Mouse (Mus musculus): ENCODE measurements around the gene Apoa4. TPM values are rescaled to one million over a fixed set of nuclear protein-coding genes. Genes with fewer than 3 reads are reported as not detected.

The Apoa4 gene
- not detected for total RNA-seq (2021)
- long read RNA-seq: 0 reads

- no peak for DNase-seq (ENCODE audit: low spot score in 2 of 2)
Measured at GRCm38 (mm10) chr9:46240526-46241153, at the start of gene Apoa4. Gene Apoa4, plus strand, starts transcription at chr9:46240696.

GRCm38 (mm10) chr9:46191234-46191633 lies 49.3 kb upstream of the Apoa4 start:
- no peak for DNase-seq (ENCODE audit: low spot score in 2 of 2)

- peak in 1 of 2 experiments; percentile 54 for DNase-seq (ENCODE audit: low spot score in 2 of 2)
Measured at GRCm38 (mm10) chr9:46191644-46192043, 48.9 kb upstream of the Apoa4 start.

DNA sequence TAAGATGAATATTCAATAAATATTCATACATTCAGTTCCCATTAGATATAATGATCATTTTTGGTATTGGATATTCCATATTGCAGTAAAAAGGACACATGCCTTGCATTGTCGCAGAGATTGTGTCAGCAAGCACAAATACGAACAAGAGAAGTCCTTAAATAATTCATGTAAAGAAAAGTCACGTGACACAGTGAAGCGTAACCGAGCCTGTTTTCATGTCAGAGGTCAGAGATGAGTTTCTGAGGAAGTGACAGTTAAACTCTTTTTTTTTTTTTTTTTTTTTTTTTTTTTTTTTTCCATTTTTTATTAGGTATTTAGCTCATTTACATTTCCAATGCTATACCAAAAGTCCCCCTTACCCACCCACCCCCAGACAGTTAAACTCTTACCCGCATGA lies 47.9 kb upstream of the Apoa4 start:
- no peak for DNase-seq (ENCODE audit: low spot score in 2 of 2)

GRCm38 (mm10) chr9:46194809-46195208 lies 45.7 kb upstream of the Apoa4 start:
- no peak for DNase-seq (ENCODE audit: low spot score in 2 of 2)

- DNase-seq (ENCODE audit: low spot score in 2 of 2): peak in 1 of 2 experiments; percentile 70
Measured at GRCm38 (mm10) chr9:46196699-46197169, 43.8 kb upstream of the Apoa4 start.

GRCm38 (mm10) chr9:46198461-46198860 lies 42.0 kb upstream of the Apoa4 start:
- peak; percentile 54 to 73 for DNase-seq (ENCODE audit: low spot score in 2 of 2)

- DNase-seq (ENCODE audit: low spot score in 2 of 2): no peak
Measured at GRCm38 (mm10) chr9:46198936-46199335, 41.6 kb upstream of the Apoa4 start.

DNA sequence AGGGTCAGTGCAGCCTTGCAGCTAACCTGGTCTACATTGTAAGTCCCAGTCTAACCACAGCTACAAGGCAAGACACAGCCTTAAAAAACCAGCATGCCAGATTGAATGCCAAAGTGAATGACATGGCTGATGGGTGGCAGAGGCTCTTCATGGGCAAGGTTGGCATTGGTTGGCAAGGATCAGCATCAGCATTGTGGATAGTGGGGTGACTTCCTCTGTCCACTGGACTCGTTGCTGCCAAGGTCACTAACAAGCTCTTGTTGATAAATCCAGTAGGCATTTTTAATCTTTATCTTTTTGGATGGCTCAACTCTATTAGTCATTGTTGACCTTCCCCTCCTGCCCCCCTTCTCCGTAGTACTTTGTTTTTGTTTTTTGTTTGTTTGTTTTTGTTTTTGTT lies 40.9 kb upstream of the Apoa4 start:
- no peak for DNase-seq (ENCODE audit: low spot score in 2 of 2)

GRCm38 (mm10) chr9:46206834-46207500 lies 33.5 kb upstream of the Apoa4 start:
- DNase-seq (ENCODE audit: low spot score in 2 of 2): peak in 1 of 2 experiments; percentile 30

- no peak for DNase-seq (ENCODE audit: low spot score in 2 of 2)
Measured at GRCm38 (mm10) chr9:46207501-46207869, 33.0 kb upstream of the Apoa4 start.

GRCm38 (mm10) chr9:46208401-46208974 lies 32.0 kb upstream of the Apoa4 start:
- DNase-seq (ENCODE audit: low spot score in 2 of 2): no peak

DNA sequence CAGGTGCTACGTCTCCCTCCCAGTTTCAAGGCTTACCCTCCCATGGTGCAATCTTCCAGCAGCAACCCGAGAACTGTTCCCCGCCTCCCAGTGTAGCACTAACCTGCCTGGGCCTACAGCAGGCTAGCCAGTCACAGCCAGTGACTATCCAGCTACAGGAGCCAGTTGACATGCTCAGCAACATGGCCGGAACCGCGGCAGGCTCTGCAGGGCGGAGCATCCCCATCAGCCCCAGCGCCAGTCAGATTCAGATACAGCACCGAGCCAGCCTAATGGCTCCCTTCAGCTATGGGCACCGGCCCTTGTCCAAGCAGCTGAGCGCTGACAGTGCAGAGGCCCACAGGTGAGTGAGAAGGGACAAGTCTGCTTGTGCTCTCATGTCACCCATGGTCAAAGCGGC lies 30.0 kb upstream of the Apoa4 start:
- DNase-seq (ENCODE audit: low spot score in 2 of 2): no peak

DNA sequence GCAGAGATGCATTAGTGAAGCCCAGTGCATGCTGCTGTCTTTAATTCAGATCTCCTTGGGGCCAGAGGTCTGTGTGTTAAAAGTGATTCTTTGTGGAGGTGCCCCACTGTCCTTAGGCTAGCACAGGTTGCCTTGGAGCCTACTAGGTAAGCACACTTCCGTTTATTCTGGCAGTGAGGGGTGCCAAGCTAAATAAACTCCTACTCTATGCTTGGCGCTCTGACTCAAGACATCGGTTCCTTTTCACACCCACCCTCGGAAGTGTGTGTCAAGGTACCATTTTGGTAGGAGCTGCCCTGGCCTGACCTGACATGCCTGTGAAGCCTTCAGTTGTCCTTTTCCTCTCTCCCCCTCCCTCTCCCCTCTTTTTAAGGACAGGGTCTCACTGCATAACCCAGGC lies 26.2 kb upstream of the Apoa4 start:
- DNase-seq (ENCODE audit: low spot score in 2 of 2): no peak

DNA sequence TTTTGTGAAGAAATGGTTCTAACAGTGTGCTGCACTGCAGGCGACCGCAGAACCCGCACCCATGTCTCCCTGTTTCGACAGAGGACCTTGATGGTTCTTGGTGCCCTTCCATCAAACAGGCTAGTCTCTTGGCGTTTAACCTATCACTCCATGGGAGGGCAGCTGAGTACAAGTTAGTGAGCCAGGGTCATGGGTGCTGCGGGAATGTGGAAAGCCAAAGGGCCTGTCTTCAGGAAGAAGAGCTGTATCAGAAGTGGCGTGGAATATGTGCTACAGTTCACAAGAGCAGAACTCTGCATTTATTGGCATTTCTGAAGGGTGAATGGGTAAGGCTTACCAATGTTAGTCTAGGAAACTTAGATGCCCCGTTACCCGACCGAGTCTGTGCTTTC lies 25.6 kb upstream of the Apoa4 start:
- no peak for DNase-seq (ENCODE audit: low spot score in 2 of 2)

DNA sequence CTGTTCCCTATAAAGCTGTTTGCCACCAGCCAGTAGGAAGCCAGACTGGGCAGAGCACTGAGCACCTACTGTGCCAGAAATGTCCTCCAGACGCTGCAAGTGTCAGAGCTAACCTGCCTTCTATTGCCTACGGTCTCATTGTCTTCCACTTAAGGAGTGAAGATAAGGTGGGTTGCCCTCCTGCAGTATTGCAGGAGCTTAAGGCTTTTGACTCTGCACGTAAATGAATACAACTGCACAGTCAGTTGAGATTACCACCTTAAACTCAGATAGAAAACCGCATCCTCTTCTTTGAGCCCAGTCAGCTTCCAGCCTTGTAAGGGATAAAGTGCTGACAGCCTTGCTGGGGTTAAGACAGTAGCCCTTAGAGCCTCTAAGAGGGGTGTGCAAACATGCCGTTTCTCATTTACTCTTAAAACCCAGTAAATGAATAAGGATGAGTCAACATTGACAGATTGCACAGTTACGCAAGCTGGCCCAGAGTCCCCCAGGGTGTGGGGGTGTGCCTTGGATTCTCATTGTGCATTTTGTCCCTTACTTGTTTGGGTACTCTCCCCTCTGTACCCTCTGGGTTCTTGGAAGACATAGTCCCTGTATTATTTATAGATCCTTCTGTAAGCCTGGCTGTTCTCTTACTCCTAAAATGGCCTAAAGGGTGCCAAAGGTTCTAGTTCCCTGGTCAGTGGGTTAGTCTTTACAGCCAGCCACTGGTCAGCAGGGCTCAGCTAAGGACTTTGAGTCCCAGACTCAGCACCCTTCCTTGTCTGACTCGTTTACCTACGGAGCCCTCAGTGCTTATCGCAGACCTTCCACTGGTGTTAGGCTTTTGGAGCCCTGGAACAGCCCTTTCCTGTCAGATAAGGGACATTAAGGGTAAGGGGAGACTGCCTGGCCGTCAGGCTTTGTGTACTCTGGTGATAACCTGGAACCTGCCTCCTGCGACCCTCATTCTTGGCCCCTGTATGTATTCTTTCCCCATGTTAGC lies 24.9 kb upstream of the Apoa4 start:
- DNase-seq (ENCODE audit: low spot score in 2 of 2): peak; percentile 60 to 85

DNA sequence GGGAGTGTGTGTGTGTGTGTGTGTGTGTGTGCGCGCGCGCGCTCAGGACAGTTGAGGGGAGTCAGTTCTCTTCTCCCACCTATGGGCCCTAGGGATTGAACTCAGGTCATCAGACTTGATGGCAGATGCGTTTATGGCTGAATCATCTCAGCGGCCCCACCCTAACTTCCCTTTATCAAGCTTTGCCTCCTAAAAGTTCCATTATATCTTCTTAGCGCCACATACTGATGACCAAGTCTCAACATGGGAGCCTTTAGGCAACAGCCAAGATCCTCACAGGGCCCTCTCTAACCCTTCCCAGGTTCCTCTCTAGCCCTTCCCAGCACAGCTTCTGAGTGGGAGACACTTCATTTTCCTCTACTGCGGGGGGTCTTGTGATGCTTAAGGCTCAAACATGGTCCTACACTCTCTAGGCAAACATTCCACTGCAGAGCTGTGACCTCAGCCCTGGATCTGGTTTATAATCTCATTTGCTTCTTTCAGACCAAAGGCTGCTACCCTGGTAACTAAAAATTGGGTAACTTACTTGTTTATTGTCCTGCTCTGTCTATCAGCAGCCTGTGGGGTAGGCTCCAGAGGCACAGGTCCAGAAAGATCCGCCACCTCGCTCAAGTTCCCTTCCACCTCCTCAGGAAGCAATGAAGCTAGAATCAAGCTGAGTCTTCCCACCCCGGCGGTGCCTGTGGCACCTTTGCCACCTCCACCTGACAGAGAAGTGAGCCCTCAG lies 23.6 kb upstream of the Apoa4 start:
- no peak for DNase-seq (ENCODE audit: low spot score in 2 of 2)

DNA sequence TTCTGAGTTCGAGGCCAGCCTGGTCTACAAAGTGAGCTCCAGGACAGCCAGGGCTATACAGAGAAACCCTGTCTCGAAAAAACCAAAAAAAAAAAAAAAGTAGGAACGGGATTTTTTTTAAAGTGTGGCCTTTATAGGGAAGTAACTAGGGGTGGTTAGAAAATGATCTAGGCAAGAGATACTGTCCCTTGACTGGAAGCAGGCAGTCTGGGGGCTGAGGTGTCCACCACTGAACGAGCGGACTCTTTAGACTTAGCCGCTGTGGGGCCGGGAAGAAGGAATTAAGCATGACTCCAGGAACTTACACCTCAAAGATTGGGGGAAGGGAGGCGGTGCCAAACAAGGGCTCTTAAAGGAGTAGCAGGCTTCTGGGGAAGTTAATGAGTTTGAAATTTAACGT lies 22.3 kb upstream of the Apoa4 start:
- DNase-seq (ENCODE audit: low spot score in 2 of 2): no peak

- DNase-seq (ENCODE audit: low spot score in 2 of 2): no peak
Measured at GRCm38 (mm10) chr9:46223090-46223489, 17.4 kb upstream of the Apoa4 start.

- DNase-seq (ENCODE audit: low spot score in 2 of 2): no peak
Measured at GRCm38 (mm10) chr9:46224101-46224500, 16.4 kb upstream of the Apoa4 start.

Measured in layer of hippocampus, adult 18-20 months (tissue).